Mouse (Mus musculus) heart, adult 11 months (tissue): ENCODE results near the gene Fstl3.

Source experiments
- DNase-seq: peaks from one replicate; pipeline ENCODE4 v3.0.0; 2022

Fstl3 gene

GRCm38 (mm10) chr10:79790861-79791260, 13.8 kb downstream of the Fstl3 start, which contains the start of gene Prss57:
Prss57 (minus strand) TSS chr10:79790961.
- peak; percentile 83 for DNase-seq

- peak; percentile 92 for DNase-seq
These were observed 15.4 kb downstream of the Fstl3 start for GRCm38 (mm10) chr10:79792339-79793040.

GRCm38 (mm10) chr10:79793051-79793737, 16.1 kb downstream of the Fstl3 start, which contains the start of gene Palm:
Palm (plus strand) TSS chr10:79793572.
- DNase-seq = peak; percentile 99

- DNase-seq = no peak
These were observed 16.8 kb downstream of the Fstl3 start for GRCm38 (mm10) chr10:79793738-79794490.

- DNase-seq = peak; percentile 100
These were observed 17.4 kb downstream of the Fstl3 start for GRCm38 (mm10) chr10:79794491-79794931.

GRCm38 (mm10) chr10:79795905-79796304, 18.8 kb downstream of the Fstl3 start:
- DNase-seq = no peak

- DNase-seq = peak; percentile 98
These were observed 20.3 kb downstream of the Fstl3 start for GRCm38 (mm10) chr10:79797326-79797725.

GRCm38 (mm10) chr10:79798289-79798928, 21.3 kb downstream of the Fstl3 start:
- DNase-seq = peak; percentile 94

- DNase-seq = peak; percentile 91
These were observed 23.4 kb downstream of the Fstl3 start for GRCm38 (mm10) chr10:79800508-79800907.

GRCm38 (mm10) chr10:79801837-79802236, 24.8 kb downstream of the Fstl3 start:
- no peak for DNase-seq

- peak; percentile 99 for DNase-seq
These were observed 25.4 kb downstream of the Fstl3 start for GRCm38 (mm10) chr10:79802331-79802971.

- peak; percentile 96 for DNase-seq
These were observed 26.7 kb downstream of the Fstl3 start for GRCm38 (mm10) chr10:79803716-79804323.

- peak; percentile 99 for DNase-seq
These were observed 28.6 kb downstream of the Fstl3 start for GRCm38 (mm10) chr10:79805636-79806035.

GRCm38 (mm10) chr10:79806331-79806730, 29.3 kb downstream of the Fstl3 start:
- peak; percentile 92 for DNase-seq

- peak; percentile 98 for DNase-seq
These were observed 29.9 kb downstream of the Fstl3 start for GRCm38 (mm10) chr10:79806972-79807371.

- DNase-seq = peak; percentile 99
These were observed 30.8 kb downstream of the Fstl3 start for GRCm38 (mm10) chr10:79807826-79808225.

- DNase-seq = peak; percentile 95
These were observed 31.7 kb downstream of the Fstl3 start for GRCm38 (mm10) chr10:79808728-79809127.

- peak; percentile 96 for DNase-seq
These were observed 34.9 kb downstream of the Fstl3 start for GRCm38 (mm10) chr10:79811736-79812637.

- DNase-seq = no peak
These were observed 37.3 kb downstream of the Fstl3 start for GRCm38 (mm10) chr10:79814271-79814842.
